Mouse (Mus musculus) lung, postnatal 0 days (tissue): Measurements from ENCODE around the gene Surf2. TPM values are rescaled to one million over a fixed set of nuclear protein-coding genes. Genes with fewer than 3 reads are reported as not detected.
A peak's percentile ranks its signal among the peaks of the same experiment; 100 is the strongest.
"Not testable (repeated sequence)": the region's sequence is repeated elsewhere in the genome, so short reads cannot be mapped to it uniquely, and the experiment has no call there.

Experiments used
- ATAC-seq: fragments of 200-750 bp; cut with Nextera tagmentation; 2 replicates; pipeline ENCODE4 v1.8.0; 2017; ENCODE audit warnings: moderate library complexity
- DNase-seq: peaks from one replicate; pipeline ENCODE4 v3.0.0-alpha.2; 2016; ENCODE audit warnings: low spot score
- H3K27ac ChIP-seq: fragments of 300-500 bp; sonication (generic); 2 replicates; pipeline ENCODE4 v1.5.1; 2014; ENCODE audit warnings: antibody characterized with exemption, mild to moderate bottlenecking, low read length, mixed read lengths
- H3K27me3 ChIP-seq: fragments of 300-500 bp; sonication (generic); replicated peaks from 2 replicates; pipeline ENCODE4 v1.6.1; 2014; ENCODE audit warnings: low read length, mixed read lengths; ENCODE audit not compliant: insufficient read depth
- H3K36me3 ChIP-seq: fragments of 300-500 bp; sonication (generic); 2 replicates; pipeline ENCODE4 v1.6.1; 2014; ENCODE audit warnings: low read length, mixed read lengths; ENCODE audit not compliant: insufficient read depth
- H3K4me1 ChIP-seq: fragments of 300-500 bp; sonication (generic); 2 replicates; pipeline ENCODE4 v1.6.1; 2014; ENCODE audit warnings: antibody characterized with exemption, low read depth, low read length, mixed read lengths; ENCODE audit not compliant: insufficient read depth
- H3K4me2 ChIP-seq: fragments of 300-500 bp; sonication (generic); replicated peaks from 2 replicates; pipeline ENCODE4 v1.6.1; 2014; ENCODE audit warnings: low read depth, mild to moderate bottlenecking, low read length, moderate library complexity, mixed read lengths
- H3K4me3 ChIP-seq: fragments of 300-500 bp; sonication (generic); 2 replicates; pipeline ENCODE4 v1.5.1; 2014; ENCODE audit warnings: low read depth, low read length
- H3K9ac ChIP-seq: fragments of 300-500 bp; sonication (generic); replicated peaks from 2 replicates; pipeline ENCODE4 v1.6.1; 2014; ENCODE audit warnings: low read depth, mild to moderate bottlenecking
- H3K9me3 ChIP-seq: fragments of 300-500 bp; sonication (generic); 2 replicates; pipeline ENCODE4 v1.6.1; 2016; ENCODE audit warnings: low read length, mixed read lengths
- CTCF ChIP-seq: IDR thresholded peaks from 2 replicates; pipeline ENCODE4 v1.5.1; 2016; ENCODE audit warnings: antibody characterized with exemption, mild to moderate bottlenecking
- EP300 ChIP-seq: IDR thresholded peaks from 2 replicates; pipeline ENCODE4 v1.6.1; 2016; ENCODE audit warnings: antibody characterized with exemption, mild to moderate bottlenecking, control low read depth
- WGBS: fragments of 180-500 bp; shearing (Covaris S2); extraction: QIAGEN DNeasy Blood & Tissue Kit; methylation state at CpG from one replicate; pipeline ENCODE4 v1.1.7; 2014; 5-methylcytosine and 5-hydroxymethylcytosine counted together
- polyA plus RNA-seq: library from polyadenylated mRNA; unstranded; fragments of >200 nt; fragmentation: Nextera tagmentation; extraction: Ambion mirVana; gene quantifications from 2 replicates; pipeline ENCODE4 v1.2.1, GENCODE M21; 2015

Surf2 gene
- 23.0 and 23.8 TPM in 2 replicates for polyA plus RNA-seq

DNA sequence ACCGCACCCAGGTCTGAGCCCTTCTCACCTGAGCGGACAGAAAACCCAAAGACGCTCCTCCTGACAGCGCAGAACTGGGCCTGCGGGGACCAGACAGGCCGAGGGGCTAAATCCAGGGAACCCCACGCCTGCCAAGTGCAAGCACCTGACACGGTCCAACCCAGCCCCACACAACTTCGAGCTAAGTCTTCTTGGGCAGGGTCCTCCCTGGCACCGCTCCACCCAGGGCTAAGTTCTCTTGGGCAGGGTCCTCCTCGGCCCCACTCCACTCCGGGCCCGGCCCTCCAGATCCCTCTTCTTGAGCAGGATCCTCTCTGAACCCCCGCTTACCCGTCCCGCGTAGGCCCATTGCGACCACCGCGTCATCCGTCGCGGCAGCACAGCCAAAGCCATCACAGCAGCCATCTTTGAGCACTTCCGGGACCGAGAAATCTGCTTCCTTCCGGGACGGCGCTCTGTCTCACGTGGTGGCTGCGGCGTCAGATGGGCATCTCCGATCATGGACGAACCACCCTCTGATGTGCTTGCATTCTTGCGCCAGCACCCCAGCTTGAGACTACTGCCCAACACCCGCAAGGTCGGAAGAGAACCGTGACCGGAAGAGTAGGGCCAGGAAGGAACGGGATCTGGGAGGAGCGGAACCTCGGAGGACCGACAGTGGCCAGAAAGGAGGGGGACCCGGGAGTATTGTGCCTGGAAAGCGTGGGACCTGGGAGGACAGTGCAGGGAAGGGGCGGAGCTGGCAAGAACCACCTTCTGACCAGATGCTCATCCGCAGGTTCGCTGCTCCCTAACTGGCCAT is at the start of gene Surf2, which contains the start of gene Surf1:
Gene Surf2, plus strand, starts transcription at position 441 of the 802 bp plus-strand sequence.
Gene Surf1, minus strand, starts transcription at position 604 of the 802 bp plus-strand sequence.
- H3K9ac ChIP-seq: peak within 1 kb of the TSS; percentile 94
- WGBS: 2% methylated on average over 47 of the region's 47 CpGs
- DNase-seq (peak; percentile 88), ATAC-seq (peak; percentile 88)
- peak within 1 kb of the TSS; percentile 71 for H3K4me3 ChIP-seq
- peak within 1 kb of the TSS; percentile 97 for H3K4me2 ChIP-seq
- H3K27ac ChIP-seq: peak within 1 kb of the TSS; percentile 83
- TF ChIP-seq CTCF: no peak
- no peak for TF ChIP-seq EP300
- peaks cover 18% of the 10 kb centered on the region for H3K4me1 ChIP-seq
- H3K27me3 ChIP-seq: no peaks in the 10 kb centered on the region
- H3K36me3 ChIP-seq: peaks cover 39% of the 10 kb centered on the region
- H3K9me3 ChIP-seq: no peaks in the 10 kb centered on the region

DNA sequence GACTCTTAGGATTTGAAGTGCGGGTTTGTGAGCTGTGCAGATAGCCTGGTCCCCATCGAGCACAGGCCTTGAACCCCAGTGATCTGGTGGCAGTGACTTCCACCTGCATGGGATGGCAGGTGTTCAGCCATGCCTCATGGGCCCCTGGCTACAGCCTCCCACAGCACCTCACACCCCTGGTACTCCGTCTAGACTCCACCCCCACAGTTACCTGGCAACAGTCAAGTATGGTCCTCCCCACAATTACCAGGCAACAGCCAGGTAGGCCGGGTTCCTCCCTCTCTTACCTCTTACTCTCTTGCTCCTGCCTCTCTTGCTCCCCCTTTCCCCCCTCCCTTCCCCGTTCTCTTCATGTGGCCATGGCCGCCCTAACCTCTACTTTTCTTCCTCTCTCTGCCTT is 45.5 kb upstream of the Surf2 start:
- TF ChIP-seq EP300 (no peak), CTCF (no peak)
- 49% methylated on average over 6 of the region's 6 CpGs for WGBS

DNA sequence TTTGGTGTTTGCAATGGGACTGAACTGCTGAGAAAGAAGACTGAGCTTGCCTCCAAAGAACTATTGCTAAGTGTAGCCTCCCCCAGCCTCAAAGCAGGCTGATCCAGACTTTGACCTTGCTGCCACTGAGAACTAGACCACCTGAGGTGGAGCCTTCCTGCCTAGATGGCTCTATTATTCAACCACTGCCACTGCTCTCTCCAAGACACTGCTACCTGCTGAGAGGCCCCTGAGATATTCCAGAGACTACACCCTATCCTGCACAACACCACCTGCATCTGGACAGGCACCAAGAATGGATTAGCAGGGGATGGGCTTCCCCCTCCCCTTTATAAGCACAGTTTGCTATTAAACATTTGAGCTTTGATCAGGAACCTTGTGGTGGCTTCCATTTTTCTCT is 37.6 kb upstream of the Surf2 start:
- ATAC-seq (no peak), DNase-seq (no peak)
- no peaks in the 10 kb centered on the region for H3K4me1 ChIP-seq
- no peak overlapping the region for H3K27ac ChIP-seq
- H3K9me3 ChIP-seq: no peaks in the 10 kb centered on the region
- no peaks in the 10 kb centered on the region for H3K36me3 ChIP-seq
- no peaks in the 10 kb centered on the region for H3K27me3 ChIP-seq
- no peak overlapping the region for H3K9ac ChIP-seq
- H3K4me3 ChIP-seq: no peak overlapping the region
- TF ChIP-seq EP300: no peak
- no peak for TF ChIP-seq CTCF
- H3K4me2 ChIP-seq: no peak overlapping the region

More for the DNA sequence above, 45.5 kb upstream of the Surf2 start:
- Histone ChIP-seq H3K4me1 (no peaks in the 10 kb centered on the region), H3K4me3 (no peak overlapping the region), H3K36me3 (no peaks in the 10 kb centered on the region), H3K27ac (no peak overlapping the region), H3K4me2 (no peak overlapping the region), H3K9me3 (no peaks in the 10 kb centered on the region), H3K9ac (no peak overlapping the region), H3K27me3 (no peaks in the 10 kb centered on the region)
- DNase-seq (no peak), ATAC-seq (no peak)

DNA sequence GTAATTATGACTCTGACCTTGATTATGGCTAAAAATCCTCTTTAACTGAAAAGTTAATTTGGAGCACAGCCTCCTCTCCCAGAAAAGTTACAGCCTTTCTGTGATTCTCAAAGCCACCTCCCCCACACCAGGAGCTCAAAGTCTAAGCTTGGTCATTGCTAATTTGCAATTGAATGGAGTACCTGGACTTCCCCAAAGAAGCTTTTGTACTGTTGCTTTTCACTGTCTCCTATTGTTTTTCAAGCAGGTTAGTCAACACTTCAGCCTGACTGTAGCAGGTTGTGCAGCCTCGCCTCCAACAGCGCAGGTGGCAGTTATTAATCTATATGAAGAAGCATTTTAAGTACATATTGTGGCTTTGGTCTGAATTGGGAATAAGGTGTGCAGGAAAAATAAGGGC is 30.6 kb upstream of the Surf2 start:
- not testable (repeated sequence) for H3K9me3 ChIP-seq, H3K9ac ChIP-seq, H3K27ac ChIP-seq, H3K4me2 ChIP-seq, ATAC-seq, H3K36me3 ChIP-seq, DNase-seq, H3K4me1 ChIP-seq, H3K27me3 ChIP-seq, H3K4me3 ChIP-seq
- WGBS: 84% methylated on average over 2 of the region's 2 CpGs

DNA sequence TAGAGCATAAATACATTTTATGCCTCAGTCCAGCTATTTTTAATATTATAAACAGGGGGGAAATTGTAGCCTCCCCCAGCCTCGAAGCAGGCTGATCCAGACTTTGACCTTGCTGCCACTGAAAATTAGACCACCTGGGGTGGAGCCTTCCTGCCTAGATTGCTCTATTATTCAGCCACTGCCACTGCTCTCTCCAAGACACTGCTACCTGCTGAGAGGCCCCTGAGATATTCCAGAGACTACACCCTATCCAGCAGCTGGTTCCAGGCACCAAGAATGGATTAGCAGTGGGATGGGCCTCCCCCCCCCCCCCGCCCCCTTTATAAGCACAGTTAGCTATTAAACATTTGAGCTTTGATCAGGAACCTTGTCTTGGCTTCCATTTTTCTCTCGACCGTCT is 30.0 kb upstream of the Surf2 start:
- not testable (repeated sequence) for H3K4me3 ChIP-seq, DNase-seq, H3K4me2 ChIP-seq, H3K9me3 ChIP-seq, H3K27me3 ChIP-seq, H3K9ac ChIP-seq, H3K27ac ChIP-seq, ATAC-seq, H3K36me3 ChIP-seq, H3K4me1 ChIP-seq
- 84% methylated on average over 4 of the region's 4 CpGs for WGBS

DNA sequence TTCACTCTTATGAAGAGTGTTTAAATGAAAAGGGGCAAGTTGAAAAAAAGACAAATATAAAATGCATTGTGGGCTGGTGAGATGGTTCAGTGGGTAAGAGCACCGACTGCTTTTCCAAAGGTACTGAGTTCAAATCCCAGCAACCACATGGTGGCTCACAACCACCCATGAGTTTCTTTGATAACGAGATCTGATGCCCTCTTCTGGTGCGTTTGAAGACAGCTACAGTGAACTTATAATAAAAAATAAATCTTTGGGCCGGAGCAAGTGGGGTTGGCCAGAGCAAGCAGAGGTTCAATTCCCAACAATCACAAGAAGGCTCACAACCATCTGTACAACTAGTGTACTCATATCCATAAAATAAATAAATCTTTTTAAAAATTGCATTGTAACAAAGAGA is 20.3 kb upstream of the Surf2 start:
- Histone ChIP-seq H3K4me2 (no peak overlapping the region), H3K27ac (no peak overlapping the region), H3K36me3 (peaks cover 31% of the 10 kb centered on the region), H3K4me1 (no peaks in the 10 kb centered on the region), H3K4me3 (no peak overlapping the region), H3K9me3 (no peaks in the 10 kb centered on the region), H3K9ac (no peak overlapping the region), H3K27me3 (no peaks in the 10 kb centered on the region)
- 87% methylated on average over 4 of the region's 4 CpGs for WGBS
- no peak for DNase-seq
- ATAC-seq: no peak
- no peak for TF ChIP-seq EP300
- peak; percentile 10; the same call in 1 of the 2 replicates for TF ChIP-seq CTCF
